Mouse (Mus musculus): ENCODE measurements at regions not wholly inside any gene's neighbourhood (a gene's known extent, or its start where the extent isn't known, plus 50 kb on each side); places are given as distances from the start of the nearest gene placed in this dataset.
"Not testable (repeated sequence)": the region's sequence is repeated elsewhere in the genome, so short reads cannot be mapped to it uniquely, and the experiment has no call there.

DNA sequence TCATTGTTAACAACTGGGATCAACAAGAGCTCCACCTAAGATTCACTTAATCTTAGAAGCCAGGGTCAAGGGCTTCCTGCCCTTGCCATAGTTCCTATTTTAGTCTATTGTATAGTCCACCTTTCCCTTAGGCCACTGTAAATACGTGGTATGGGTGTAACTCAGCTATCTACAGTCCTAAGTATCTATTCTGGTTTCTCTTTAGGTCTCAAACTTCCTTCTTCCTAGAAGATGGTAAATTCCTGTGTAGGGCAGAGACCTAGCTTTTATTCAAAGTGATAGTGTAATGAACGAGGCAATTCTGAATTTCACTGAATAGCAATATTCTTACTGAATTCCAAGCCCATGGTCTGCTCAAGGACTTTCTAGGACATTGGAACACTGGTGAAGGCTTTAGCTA, 2144.4 kb downstream of the Cntnap5b start:
- not testable (repeated sequence) for TF ChIP-seq CTCF (IDR thresholded peaks at IDR 0.05; ENCODE audit: low read depth, low read length); GATA1 (IDR thresholded peaks at IDR 0.05; ENCODE audit: borderline replicate concordance, low read length); POLR2AphosphoS5 (IDR thresholded peaks at IDR 0.05; ENCODE audit: insufficient replicate concordance, low read depth, low read length)
